Mouse (Mus musculus) hindbrain, postnatal 0 days (tissue): ENCODE data around the gene Hoxd4. TPM values are rescaled to one million over a fixed set of nuclear protein-coding genes. Genes with fewer than 3 reads are reported as not detected.

Experiments
- ATAC-seq: fragments of 200-750 bp; cut with Nextera tagmentation; 2 replicates; pipeline ENCODE4 v1.8.0; 2017; ENCODE audit warnings: mild to moderate bottlenecking, moderate TSS enrichment, moderate library complexity
- DNase-seq: peaks from one replicate; pipeline ENCODE4 v3.0.0-alpha.2; 2015; ENCODE audit warnings: low spot score
- H3K27ac ChIP-seq: fragments of 300-500 bp; sonication (generic); 2 replicates; pipeline ENCODE4 v1.5.1; 2014; ENCODE audit warnings: mild to moderate bottlenecking
- H3K27me3 ChIP-seq: fragments of 300-500 bp; sonication (generic); 2 replicates; pipeline ENCODE4 v1.6.1; 2014; ENCODE audit warnings: low read length, mixed read lengths; ENCODE audit not compliant: insufficient read depth
- H3K36me3 ChIP-seq: fragments of 300-500 bp; sonication (generic); 2 replicates; pipeline ENCODE4 v1.6.1; 2014; ENCODE audit warnings: low read length, mixed read lengths; ENCODE audit not compliant: insufficient read depth
- H3K4me1 ChIP-seq: fragments of 300-500 bp; sonication (generic); 2 replicates; pipeline ENCODE4 v1.6.1; 2014; ENCODE audit warnings: antibody characterized with exemption, low read length, mixed read lengths; ENCODE audit not compliant: insufficient read depth
- H3K4me2 ChIP-seq: fragments of 300-500 bp; sonication (generic); 2 replicates; pipeline ENCODE4 v1.6.1; 2014; ENCODE audit warnings: low read depth, mild to moderate bottlenecking, low read length, moderate library complexity, mixed read lengths
- H3K4me3 ChIP-seq: fragments of 300-500 bp; sonication (generic); 2 replicates; pipeline ENCODE4 v1.5.1; 2014; ENCODE audit warnings: low read length
- H3K9ac ChIP-seq: fragments of 300-500 bp; sonication (generic); replicated peaks from 2 replicates; pipeline ENCODE4 v1.6.1; 2014; ENCODE audit warnings: mild to moderate bottlenecking, low read length, moderate library complexity, mixed read lengths
- H3K9me3 ChIP-seq: fragments of 300-500 bp; sonication (generic); 2 replicates; pipeline ENCODE4 v1.6.1; 2016; ENCODE audit warnings: low read length, mixed read lengths
- CTCF ChIP-seq: IDR thresholded peaks from 2 replicates; pipeline ENCODE4 v1.5.1; 2016; ENCODE audit warnings: antibody characterized with exemption, control low read depth, low read depth
- WGBS: fragments of 180-500 bp; shearing (Covaris S2); extraction: QIAGEN DNeasy Blood & Tissue Kit; methylation state at CpG from one replicate; pipeline ENCODE4 v1.1.7; 2014; 5-methylcytosine and 5-hydroxymethylcytosine counted together
- polyA plus RNA-seq: library from polyadenylated mRNA; unstranded; fragments of >200 nt; fragmentation: Nextera tagmentation; extraction: Ambion mirVana; gene quantifications from 2 replicates; pipeline ENCODE4 v1.2.1, GENCODE M21; 2015
- total RNA-seq: library from RNA; depleted of rRNA; stranded (reverse); fragments of >200 nt; gene quantifications from 2 replicates; pipeline ENCODE4 v1.2.3, GENCODE M21; 2014

Hoxd4 gene
- total and polyA plus RNA-seq, 2 experiments from 2014 or later: 1.6 to 18.1 TPM

DNA sequence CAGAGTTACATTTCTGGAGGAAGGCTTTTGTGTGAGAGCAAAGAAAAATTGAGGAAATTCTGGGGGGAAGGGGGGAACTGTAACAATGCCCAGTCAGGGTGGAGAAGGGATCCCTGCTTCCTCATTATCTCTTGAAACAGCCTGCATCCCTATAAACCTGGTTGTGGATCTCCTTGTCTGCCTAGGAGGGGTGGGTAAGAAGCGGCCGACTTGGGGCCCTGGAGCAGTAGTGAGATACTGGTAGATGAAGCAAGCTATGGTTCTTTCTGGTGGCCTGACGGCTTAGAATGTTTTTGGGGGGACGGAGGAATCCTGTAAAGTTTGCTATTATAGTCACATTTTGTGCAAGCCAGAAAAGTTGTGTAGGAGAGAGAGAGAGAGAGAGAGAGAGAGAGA, 18.3 kb upstream of the Hoxd4 start:
- no peaks in the 10 kb centered on the region for H3K4me1 ChIP-seq
- H3K9ac ChIP-seq: no peak overlapping the region
- DNase-seq (no peak), ATAC-seq (no peak)
- H3K4me2 ChIP-seq: no peak overlapping the region
- H3K36me3 ChIP-seq: no peaks in the 10 kb centered on the region
- 3% methylated on average over 4 of the region's 4 CpGs for WGBS
- H3K27me3 ChIP-seq: peaks cover 89% of the 10 kb centered on the region
- no peak for TF ChIP-seq CTCF
- H3K27ac ChIP-seq: no peak overlapping the region
- H3K4me3 ChIP-seq: no peak overlapping the region
- 0 out of 2 replicates have a peak, but pooled peaks cover 3% of the 10 kb centered on the region for H3K9me3 ChIP-seq

DNA sequence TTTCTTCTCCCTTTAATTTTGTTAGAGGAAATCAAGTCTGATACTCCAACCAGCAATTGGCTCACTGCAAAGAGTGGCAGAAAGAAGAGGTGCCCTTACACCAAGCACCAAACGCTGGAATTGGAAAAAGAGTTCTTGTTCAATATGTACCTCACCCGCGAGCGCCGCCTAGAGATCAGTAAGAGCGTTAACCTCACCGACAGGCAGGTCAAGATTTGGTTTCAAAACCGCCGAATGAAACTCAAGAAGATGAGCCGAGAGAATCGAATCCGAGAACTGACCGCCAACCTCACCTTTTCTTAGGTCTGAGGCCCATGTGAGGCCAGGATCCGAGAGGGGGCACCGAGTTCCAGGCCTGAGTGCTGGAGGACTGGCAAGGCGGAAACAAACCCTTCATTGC, 17.7 kb upstream of the Hoxd4 start:
- ATAC-seq (no peak), DNase-seq (no peak)
- 2% methylated on average over 16 of the region's 16 CpGs for WGBS
- H3K4me3 ChIP-seq: no peak overlapping the region
- H3K27ac ChIP-seq: no peak overlapping the region
- no peaks in the 10 kb centered on the region for H3K4me1 ChIP-seq
- H3K9me3 ChIP-seq: 0 out of 2 replicates have a peak, but pooled peaks cover 3% of the 10 kb centered on the region
- no peaks in the 10 kb centered on the region for H3K36me3 ChIP-seq
- H3K4me2 ChIP-seq: no peak overlapping the region
- H3K27me3 ChIP-seq: peaks cover 87% of the 10 kb centered on the region
- peak; percentile 36 for TF ChIP-seq CTCF
- H3K9ac ChIP-seq: no peak overlapping the region

DNA sequence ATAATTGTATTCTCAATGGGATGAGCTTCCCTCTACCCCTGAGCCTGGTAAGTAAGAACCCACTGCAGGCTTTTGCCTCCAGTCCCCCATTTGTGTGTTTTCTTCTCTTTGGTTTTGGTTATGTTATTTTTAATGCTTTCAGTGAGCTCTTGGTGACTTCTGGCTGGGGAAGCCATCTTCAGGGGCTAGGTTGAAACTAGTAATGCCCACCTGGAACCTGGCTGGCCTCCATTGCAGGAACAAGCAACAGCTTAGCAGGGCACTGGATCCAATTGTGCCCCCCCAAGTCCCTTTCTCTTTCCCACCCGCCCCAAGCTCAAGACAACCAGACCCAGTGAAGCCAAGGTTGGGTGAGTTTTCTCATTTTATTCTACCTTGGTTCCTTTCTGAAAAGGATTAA, 16.3 kb upstream of the Hoxd4 start:
- WGBS: 4% methylated on average over 1 of the region's 1 CpGs
- Histone ChIP-seq H3K4me2 (no peak overlapping the region), H3K9ac (no peak overlapping the region)

DNA sequence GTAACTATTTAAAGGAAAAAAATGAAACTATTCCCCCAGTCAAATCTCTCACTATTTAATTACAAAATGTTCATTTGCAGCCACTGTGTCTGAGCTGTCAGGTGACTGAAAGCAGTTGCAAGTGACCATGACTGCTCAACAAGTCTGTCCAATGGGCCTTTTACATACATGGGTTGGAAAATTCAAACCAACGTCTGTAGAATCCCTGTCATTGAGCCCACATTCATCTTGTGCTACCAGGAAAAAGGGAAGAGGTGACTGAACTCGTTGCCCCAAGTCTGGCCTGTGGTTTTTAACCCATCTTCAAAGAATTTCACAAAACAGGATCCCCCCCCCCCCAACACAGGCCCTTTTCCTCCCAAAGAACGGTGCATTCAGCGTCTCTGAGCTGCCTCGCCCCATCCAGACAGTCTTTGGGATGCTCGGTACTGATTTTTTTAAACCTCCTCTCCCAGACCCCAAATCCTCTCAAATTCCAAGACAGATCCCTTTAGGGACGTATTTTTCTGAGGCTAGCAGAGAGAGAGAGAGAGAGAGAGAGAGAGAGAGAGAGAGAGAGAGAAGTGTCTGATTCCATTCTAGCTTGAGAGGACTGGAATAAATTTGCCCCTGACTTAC, 15.8 kb upstream of the Hoxd4 start:
- WGBS: 2% methylated on average over 7 of the region's 7 CpGs
- Histone ChIP-seq H3K4me1 (no peaks in the 10 kb centered on the region), H3K9ac (no peak overlapping the region), H3K36me3 (no peaks in the 10 kb centered on the region), H3K27ac (no peak overlapping the region), H3K9me3 (0 out of 2 replicates have a peak, but pooled peaks cover 3% of the 10 kb centered on the region), H3K4me2 (no peak overlapping the region), H3K27me3 (peaks cover 94% of the 10 kb centered on the region), H3K4me3 (no peak overlapping the region)
- TF ChIP-seq CTCF: no peak
- DNase-seq (no peak), ATAC-seq (no peak)

More for the DNA sequence above, 16.3 kb upstream of the Hoxd4 start:
- TF ChIP-seq CTCF: no peak
- Histone ChIP-seq H3K4me1 (no peaks in the 10 kb centered on the region), H3K4me3 (no peak overlapping the region), H3K36me3 (no peaks in the 10 kb centered on the region), H3K27ac (no peak overlapping the region), H3K27me3 (peaks cover 90% of the 10 kb centered on the region), H3K9me3 (0 out of 2 replicates have a peak, but pooled peaks cover 3% of the 10 kb centered on the region)
- no peak for DNase-seq
- ATAC-seq: no peak

DNA sequence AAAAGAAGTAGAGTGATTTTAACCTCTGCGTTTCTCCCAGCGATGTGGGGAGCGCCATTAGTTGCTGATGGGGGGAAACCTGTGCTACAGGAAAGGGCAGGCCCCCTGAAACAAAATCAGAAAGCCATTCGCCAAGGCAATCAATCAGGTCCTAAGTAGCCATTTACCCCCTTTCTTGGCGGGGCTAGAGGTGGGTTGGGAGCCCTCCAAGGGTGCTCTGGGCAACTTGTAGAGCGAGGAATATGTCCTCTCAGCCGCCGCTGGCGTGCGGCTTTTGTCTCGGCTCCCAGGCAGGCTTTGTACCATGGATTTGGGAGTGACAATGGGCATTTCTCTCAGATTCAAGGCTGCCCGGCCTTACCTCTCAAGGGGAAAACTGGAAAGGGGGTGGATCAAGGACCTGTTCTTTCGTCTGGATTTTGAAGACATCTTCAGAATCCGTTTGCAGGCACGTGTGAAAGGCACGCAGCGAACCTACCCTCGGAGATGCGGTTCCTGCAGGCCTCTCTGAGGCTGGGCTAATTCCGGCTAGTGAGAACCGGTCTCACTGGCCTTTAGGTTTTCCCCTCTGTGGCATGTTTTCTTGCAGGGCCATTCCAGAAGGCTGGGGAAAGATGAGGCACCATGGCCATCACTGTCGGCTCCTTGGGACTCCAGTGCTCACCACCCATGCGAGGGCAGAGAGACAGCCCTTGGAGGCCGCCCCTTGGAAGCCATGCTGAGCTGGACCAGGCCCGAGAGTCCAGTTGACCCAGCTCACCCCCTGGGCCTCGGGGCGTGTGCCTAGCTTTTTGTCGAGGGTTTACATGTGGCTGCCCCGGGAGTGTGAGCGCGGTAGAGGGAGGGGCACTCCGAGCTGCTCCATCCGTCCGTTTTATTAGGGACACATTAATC, 15.0 kb upstream of the Hoxd4 start:
- no peak for TF ChIP-seq CTCF
- Histone ChIP-seq H3K27ac (no peak overlapping the region), H3K36me3 (no peaks in the 10 kb centered on the region), H3K4me1 (no peaks in the 10 kb centered on the region), H3K9me3 (no peaks in the 10 kb centered on the region), H3K4me3 (no peak overlapping the region), H3K27me3 (peaks cover 95% of the 10 kb centered on the region), H3K4me2 (no peak overlapping the region), H3K9ac (no peak overlapping the region)
- DNase-seq: no peak
- ATAC-seq: no peak
- 2% methylated on average over 34 of the region's 34 CpGs for WGBS

DNA sequence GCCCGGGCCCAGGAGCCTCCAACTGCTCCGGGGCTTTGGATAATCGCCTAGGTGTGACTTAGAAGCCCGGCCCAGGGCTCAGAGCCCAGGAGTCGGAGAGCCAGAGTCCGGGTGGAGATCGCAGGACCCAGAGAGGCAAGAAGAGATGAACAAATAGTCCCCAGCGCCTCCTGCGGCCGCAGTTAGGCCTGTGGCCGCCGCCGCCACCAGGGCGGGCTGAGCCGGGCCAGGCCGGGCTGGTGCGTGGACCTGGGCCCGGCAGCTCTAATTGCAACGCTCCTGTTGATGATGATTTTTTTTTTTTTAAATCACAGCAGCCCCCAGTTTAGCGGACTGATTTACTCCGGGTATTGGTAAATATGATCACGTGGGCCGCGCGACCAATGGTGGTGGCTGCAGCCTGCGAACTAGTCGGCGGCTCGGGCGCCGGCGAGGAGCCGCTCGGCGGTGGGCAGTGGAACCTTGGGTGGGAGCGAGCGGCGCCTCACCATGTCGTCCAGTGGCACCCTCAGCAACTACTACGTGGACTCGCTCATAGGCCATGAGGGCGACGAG, 14.1 kb upstream of the Hoxd4 start, which contains the start of gene Hoxd9:
Gene Hoxd9, plus strand, starts transcription at position 161 of the 555 bp plus-strand sequence.
- no peak for TF ChIP-seq CTCF
- WGBS: under 1% methylated on average over 41 of the region's 43 CpGs
- Histone ChIP-seq H3K4me3 (peak within 1 kb of the TSS; percentile 21), H3K9ac (no peak within 1 kb of the TSS), H3K36me3 (no peaks in the 10 kb centered on the region), H3K27ac (no peak within 1 kb of the TSS), H3K27me3 (peaks cover 91% of the 10 kb centered on the region), H3K4me2 (peak within 1 kb of the TSS; percentile 47), H3K4me1 (no peaks in the 10 kb centered on the region), H3K9me3 (no peaks in the 10 kb centered on the region)
- no peak for DNase-seq
- ATAC-seq: 0 out of 2 replicates have a peak, but pooled peaks have one; percentile 55
